Mouse (Mus musculus): ENCODE results near the gene Spata21.
A peak's percentile ranks its signal among the peaks of the same experiment; 100 is the strongest.
"Not testable (repeated sequence)": the region's sequence is repeated elsewhere in the genome, so short reads cannot be mapped to it uniquely, and the experiment has no call there.

Spata21 gene

DNA sequence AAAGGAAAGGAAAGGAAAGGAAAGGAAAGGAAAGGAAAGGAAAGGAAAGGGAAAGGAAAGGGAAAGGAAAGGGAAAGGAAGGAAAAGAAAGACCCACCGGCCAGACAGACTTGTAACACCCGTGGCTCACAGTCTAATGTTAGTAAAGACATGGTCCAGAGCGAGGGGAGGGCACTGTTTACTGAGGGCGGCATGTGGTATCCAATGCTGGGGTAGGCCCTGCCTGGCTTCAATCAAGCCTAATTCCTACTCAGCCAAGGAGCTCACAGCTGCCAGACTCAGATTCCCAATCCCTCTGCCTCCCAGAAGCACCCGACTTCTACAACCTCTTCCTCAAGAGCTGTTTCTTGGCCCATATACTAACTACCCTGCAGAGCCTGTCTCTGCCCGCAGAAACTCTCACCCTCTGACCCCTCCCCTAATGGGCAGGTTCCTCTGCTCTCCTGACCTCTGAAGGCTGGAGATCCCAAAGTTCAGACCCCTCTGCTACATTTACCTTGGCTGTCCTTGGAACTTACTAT, 41.1 kb downstream of the Spata21 start:
- no peak for DNase-seq (ENCODE audit: low read depth, low spot score)

DNA sequence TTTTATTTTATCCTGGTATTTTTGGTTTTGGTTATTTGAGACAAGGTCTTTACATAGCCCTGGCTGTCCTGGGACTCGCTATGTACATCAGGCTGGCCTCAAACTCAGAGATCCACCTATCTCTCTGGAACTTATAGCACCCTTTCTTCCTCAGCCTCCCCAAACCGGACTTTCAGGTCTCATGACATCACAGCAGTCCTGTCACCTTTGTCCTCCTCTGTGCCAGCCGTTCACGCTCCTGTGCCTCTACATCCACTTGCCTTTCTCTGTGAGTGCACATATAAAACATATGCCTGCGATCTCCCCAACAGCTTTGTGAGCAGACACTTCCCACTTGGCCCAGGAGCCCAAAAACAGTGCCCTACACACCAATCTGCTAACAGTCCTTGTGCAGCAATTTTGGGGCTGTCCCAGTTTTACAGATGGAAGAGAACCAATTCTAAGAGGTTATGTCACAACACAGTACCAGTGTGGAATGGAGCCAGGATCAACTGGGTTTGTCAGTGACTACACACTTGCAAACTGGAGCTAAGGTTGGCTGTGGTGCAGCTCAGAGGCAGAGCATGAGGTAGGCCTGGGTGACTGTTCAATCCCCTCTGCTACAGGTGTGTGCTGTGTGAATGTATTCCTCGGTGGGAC, 42.7 kb downstream of the Spata21 start:
- DNase-seq (ENCODE audit: low read depth, low spot score): no peak

DNA sequence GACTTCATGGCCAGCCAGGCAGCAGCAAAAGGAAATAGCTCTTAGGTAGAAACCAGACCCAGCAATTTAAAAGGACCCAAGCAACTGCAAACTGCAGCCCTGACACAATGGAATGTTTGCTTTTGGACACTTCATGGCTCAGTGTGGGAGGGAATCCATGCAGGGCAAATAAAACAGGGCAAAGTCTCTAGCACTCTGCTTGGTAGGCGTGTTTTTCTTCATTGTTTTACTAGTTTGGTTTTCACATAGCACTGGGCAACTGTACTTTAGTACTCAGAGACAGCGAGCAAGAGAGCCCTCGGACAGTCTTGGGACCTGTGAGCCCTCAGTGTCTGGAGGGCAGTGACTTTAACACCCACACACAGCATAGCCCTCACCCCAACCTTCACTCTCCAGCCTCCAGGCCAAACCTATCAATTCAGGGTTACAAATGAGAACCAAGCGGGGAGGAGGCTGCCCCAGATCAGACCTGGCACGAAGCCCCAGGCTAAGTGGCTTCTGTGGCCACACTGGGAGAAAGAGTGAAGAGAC, 43.5 kb downstream of the Spata21 start:
- no peak for DNase-seq (ENCODE audit: low read depth, low spot score)

DNA sequence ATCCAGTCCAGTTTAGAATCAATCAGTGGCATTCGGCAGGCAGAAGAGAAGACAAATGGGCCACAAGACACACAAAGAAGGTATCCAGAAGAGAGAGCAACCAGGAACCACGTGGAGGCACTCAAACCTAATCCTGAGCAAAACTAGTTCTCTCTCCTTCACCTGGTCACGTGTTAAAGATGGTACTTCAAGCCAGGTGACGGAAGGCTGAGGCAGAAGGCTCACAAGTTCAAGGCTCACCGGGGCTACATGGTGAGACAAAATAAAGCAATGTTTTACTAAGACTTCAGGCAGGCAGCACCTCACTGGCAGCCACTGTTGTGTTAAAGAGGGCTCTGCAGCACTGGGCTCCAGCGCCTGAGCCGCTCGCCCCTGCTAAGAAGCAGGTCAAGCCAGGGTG, 44.1 kb downstream of the Spata21 start:
- no peak for DNase-seq (ENCODE audit: low read depth, low spot score)

DNA sequence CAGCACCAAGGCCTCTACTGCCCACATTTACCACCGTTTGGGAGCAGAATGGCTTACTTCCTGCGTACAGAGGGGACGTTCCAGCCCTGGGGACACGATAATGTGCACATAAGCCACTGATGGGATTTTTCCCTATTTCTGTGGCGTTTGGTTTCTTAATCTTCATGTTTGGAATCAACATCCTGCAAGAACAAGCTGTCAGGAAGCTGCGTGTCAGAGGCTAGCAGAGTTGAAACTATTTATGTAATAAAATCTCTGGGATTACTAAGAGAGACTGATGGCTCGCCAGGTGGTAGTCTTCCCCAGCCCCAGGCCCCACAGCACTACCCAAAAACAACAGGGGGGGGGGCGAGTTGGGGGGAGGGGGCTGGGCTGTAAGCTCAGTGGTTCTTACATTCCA, 45.1 kb downstream of the Spata21 start:
- no peak for DNase-seq (ENCODE audit: low read depth, low spot score)

DNA sequence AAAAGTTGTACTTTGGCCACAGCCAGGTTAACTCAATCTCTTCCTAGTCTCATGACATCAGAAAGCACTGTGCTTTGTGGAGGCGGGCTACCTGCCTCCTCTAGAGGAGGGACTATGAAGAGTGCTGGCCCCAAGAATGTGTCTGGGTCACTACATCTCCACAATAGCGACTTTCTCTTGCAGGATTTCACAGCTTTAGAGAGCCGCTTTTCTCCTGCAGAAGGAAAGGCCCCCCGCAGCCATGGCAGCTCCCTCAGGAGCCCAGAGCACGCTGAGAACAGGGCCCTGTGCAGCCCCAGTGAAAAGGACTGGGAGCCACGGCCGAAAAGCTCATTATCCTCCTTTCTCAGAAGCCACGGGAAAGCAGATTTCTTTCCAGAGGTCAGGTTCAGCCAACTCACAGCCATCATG, 45.9 kb downstream of the Spata21 start:
- no peak for DNase-seq (ENCODE audit: low read depth, low spot score)

DNA sequence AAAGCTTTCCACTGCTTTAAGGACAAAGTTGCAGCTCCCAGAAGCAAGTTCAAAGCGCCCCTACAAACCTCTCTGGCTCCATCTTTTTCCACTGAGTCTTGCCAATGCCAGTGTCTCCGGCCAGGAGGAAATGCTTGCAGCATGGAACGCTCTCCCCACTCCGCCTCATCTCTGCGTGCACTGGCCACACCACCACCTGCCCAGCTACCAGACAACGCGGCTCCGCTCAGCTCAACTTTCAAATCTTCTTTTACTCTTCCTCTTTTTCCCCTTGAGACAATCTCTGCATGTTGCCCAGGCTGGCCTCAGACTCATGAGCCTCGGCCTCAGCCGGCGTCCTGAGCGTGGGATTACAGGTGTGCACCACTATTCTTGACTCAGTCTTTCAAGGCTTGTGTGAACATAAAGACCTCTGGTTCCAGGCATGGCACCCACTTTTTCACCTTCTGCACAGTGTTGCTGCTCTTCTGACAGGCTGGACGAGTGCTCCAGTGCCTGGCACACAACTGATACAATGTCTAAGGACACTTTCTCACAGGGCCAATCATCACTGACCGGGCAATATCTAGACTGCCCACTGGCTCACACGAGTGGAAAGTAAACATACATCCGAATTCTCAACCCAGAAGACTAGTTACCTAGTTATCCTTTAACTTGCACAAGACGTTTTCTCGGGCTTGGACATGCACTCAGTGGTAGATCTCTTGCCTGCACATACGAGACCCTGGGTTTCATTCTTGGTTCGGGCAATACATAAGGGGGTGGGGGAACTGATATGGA, 46.8 kb downstream of the Spata21 start:
- DNase-seq (ENCODE audit: low read depth, low spot score): peak; percentile 73

DNA sequence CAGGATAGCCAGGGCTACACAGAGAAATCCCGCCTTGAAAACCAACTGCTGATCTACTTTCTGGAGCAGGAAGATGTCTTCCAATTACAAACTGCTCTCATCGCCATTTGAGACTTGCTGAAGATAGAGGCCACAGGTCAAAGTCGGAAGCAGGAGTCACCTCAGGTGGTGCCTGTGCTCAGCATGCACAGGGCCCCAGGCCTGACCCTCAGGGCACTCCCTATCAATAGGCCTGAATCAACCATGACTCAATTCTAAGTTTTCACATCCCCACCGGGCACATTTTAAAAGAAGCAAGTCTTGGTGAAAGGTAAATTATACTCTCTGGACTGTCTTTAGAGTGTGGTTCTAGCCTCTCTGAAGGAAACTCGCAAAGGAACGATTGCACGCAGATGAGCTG, 48.0 kb downstream of the Spata21 start:
- DNase-seq (ENCODE audit: low read depth, low spot score): no peak

DNA sequence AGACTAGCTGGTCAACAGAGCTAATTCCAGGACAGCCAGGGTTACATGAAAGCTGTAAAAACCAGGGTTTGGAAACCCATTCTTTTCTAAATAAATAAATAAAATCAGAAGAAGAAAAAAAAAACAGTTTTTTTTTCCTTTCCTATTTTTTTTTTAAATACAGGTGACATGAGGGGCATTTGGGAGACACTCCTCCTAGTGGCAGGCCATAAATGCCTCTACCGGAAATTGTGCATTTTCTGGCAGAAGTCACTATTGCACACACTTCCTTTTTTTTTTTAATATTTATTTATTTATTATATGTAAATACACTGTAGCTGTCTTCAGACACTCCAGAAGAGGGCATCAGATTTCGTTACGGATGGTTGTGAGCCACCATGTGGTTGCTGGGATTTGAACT, 49.6 kb downstream of the Spata21 start:
- DNase-seq (ENCODE audit: low read depth, low spot score): not testable (repeated sequence)

DNA sequence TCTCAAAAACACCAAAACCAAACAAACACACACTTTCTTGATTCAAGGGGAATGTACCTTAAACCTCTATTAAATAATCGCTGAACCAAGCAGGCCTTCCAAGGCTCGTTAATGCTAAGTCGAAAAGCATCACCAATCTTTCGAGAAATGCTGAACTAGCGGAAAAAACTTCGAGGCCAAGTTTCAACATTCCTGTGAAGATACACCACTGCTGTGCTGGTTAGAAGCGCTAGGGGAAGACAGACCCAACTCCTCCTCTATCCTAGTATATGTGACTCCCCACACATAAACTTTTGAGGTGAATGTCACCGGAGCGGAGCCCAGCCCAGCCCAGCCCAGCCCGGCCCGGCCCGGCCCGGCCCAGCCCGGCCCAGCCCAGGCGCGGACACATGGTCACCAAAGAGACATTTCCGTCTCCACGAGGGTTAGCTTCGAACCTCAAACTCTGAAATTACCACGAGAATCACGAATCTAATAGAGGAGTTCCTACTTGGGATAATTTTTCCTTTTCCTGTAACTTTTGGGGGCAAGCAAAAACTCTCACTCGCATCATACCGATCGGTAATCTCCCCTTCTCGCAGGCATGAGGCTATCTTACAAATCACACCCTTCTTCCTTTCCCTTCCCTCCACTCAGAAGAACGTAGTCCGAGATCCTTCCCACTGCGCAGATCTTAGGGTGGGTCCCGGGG, 50.4 kb downstream of the Spata21 start:
- DNase-seq (ENCODE audit: low read depth, low spot score): no peak

DNA sequence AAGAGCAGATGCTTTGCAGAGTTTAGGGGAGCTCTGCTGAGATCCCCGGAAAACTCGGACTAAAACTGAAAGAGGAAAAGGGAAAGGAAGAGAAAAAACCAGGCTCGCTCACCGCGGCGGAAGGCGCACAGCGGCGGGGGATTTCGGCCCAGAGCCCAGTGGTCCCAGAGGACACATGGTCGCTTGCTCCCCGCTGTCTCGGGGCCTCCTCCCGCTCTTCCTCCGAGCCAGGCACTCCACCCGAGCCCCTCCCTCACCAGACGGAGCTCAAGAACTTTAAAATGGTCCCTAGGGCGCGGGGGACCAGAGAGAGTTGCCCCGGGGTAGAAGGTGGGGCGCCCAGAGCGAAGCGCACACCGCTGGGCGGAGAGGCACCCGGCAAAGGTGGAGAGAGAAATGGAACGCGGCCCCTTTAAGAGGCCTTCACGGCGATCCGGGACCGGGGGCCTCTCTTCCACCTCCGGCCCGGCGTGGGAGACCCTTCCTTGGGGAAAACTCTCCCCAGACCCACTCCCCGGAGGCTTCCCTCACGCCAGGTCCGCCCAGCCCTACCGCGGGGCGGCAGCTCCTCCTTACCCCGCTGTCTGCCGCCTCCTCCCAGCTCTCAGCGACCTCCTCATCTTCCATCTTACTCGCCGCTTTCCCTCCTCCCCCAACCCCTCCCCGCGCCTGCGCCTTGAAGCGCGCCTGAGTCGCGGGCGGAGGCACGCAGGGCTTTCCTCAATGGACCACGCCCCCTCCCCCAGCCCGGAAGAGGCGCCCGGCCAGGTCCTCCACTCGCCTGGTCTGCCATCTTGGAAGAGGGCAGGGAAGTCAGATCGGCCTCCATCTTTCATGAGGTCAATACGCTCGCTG, 51.2 kb downstream of the Spata21 start, which contains the start of gene Szrd1:
TSS of gene Szrd1 (minus strand) at position 660 of the 855 bp plus-strand sequence.
- peak; percentile 97 for DNase-seq (ENCODE audit: low read depth, low spot score)

DNA sequence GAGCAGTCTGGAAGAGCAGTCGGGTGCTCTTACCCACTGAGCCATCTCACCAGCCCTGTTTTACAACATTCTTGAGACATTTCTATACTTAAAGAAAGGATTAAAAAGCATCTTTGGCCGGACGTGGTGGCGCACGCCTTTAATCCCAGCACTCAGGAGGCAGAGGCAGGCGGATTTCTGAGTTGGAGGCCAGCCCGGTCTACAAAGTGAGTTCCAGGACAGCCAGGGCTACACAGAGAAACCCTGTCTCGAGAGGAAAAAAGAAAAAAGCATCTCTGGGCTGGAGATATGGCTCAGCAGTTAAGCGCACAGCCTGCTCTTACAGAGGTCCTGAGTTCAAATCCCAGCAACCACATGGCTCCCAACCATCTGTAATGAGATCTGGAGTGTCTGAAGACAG, 52.2 kb downstream of the Spata21 start:
- DNase-seq (ENCODE audit: low read depth, low spot score): not testable (repeated sequence)

DNA sequence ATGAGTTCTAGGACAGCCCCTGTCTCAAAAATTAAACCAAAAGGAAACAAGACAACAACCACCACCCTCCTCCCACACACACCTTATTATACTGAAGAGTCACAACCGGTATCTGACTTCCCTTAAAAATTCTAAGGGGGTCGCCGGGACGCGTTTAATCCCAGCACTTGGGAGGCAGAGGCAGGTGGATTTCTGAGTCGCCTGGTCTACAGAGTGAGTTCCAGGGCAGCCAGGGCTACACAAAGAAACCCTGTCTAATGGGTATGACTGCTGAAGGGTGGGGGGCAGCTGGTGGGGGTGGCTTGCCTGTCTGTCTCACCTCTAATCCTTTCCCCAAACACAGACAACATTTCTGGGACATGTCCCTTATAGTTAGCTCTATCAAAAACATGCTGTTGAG, 52.8 kb downstream of the Spata21 start:
- DNase-seq (ENCODE audit: low read depth, low spot score): no peak

DNA sequence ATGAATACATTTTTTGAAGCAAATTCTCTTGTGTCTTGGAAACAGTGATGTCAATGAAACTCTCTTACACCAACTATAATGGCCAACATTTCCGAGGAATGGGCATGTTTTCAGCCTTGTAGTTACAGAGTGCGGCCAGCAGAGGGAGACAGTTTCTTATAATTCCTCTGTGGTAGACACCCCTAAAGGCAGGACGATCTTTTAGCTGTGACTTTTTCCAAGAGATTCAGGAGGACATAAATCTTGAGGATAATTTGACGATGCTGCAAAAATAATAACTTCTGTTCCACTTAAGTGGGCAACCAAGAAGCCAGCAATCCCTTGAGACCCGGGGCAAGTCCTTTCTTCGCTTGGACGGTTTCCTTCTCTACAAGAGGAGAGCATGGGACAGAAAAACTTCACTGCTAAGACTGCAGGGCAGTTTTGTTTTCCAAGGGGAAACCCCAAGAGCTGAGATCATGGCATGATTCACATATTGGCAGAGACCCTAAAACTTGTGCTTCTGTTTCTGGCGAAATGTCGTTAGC, 54.2 kb downstream of the Spata21 start:
- peak; percentile 77 for DNase-seq (ENCODE audit: low read depth, low spot score)

DNA sequence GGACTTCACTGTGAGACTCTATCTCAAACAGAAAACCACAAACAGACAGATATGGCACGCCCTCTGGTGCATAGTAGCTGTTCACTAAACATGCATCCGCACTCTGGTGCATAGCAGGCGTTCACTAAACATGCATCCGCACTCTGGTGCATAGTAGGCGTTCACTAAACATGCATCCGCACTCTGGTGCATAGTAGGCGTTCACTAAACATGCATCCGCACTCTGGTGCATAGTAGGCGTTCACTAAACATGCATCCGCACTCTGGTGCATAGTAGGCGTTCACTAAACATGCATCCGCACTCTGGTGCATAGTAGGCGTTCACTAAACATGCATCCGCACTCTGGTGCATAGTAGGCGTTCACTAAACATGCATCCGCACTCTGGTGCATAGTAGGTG, 57.0 kb downstream of the Spata21 start:
- DNase-seq (ENCODE audit: low read depth, low spot score): not testable (repeated sequence)

DNA sequence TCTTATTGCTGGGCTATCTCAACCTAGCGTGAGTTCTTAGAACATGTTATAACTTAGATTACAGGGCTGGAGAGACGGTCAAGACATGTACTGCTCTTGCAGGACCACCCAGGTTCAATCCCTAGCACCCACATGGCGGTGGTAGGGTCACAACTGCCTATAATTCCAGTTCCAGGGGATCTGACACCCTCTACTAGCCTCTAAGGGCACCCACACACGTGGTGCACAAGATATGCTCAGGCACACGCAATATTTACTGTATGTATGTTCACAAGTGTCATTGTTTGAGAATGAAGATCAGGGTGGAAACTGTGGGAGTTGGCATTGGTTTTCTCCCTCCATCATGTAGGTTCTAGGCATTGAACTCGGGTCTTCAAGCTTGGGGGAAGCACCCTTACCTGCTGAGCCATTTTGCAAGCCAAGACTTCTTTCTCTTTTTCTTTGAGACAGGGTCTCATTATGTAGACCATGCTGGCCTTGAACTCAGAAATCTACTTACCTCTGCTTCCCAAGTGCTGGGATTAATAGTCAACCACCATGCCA, 58.4 kb downstream of the Spata21 start:
- no peak for DNase-seq (ENCODE audit: low read depth, low spot score)

DNA sequence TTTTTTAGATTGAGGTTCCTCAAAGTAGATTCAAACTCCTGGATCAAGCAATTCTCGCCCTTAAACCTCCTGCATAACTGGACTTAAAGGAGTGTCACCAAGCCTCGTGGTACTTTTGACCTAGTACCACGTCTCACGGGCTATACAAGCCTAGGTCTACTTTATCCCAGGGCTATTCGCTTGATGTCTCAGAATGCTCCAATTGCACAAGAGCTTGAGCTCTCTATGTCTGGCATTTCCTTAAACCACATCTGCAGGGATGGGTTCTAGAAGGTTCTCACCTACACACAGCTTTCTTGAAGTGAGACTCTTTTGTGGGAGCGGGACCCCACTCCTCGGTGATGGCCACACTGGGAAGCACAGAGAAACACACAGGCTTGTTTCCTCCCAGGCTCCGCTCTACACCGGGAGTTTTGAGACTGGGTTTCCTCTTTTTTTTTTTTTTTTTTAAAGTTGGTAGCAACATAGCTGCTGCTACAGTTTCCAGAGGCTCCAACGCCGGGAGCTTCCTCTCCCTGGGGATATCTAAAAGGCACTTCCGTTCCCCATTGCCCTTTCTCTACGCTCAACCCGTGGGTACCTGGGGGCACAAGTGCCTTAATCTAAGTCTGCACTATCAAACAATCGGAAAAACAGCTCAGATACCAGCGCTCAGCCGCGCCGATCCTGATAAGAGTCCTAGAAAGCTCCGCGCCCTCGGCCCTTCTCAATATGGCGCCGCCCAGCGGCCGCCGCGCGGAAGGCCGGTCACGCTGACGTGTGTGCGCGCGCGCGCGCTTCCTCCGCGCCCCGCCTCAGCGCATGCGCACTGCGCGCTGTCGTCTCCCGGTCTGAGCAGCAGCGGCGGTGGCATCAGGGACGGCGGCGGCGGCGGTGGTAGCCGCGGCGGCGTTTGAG, 59.2 kb downstream of the Spata21 start, which contains the start of gene Fbxo42:
TSS of gene Fbxo42 (plus strand) at position 802 of the 897 bp plus-strand sequence.
- DNase-seq (ENCODE audit: low read depth, low spot score): peak; percentile 94

DNA sequence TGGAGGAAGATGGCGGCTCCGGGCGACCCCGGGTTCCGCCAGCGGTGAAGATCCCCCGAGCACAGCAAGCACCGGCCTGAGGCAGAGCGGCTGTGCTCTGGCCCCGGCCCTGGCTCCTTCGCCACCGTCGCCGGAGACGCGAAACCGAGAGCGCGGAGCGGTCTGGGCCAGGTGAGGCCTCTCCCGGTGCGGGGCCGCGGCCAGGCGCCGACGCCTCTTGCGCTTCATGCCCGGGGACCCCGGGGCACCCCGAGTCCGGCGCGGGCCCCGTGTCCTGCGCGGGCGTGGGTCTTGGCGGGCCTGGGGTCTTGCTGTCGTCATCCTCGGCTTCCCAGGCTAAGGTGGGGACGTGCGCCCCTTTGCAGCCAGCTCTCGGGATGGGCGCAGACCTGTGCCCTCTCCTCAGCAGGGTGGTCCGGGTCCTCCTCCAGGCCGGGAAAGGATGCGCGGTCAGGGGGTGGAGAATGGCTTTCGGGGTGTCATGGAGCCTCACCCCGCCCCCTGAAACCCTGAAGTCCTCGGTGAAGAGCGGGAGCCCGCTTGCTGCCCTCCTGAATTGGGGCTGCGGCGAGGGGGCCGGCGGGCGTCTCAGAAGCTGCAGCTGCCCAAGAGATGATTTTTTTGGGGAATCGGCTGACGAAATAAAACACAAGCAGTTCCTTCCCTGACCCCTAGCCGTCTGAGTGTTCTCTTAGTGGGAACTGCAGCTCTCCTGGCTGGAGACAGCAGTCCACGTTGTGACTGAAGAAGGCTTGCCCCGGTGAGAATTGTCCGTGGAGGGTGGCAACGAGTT, 60.1 kb downstream of the Spata21 start:
- DNase-seq (ENCODE audit: low read depth, low spot score): no peak

DNA sequence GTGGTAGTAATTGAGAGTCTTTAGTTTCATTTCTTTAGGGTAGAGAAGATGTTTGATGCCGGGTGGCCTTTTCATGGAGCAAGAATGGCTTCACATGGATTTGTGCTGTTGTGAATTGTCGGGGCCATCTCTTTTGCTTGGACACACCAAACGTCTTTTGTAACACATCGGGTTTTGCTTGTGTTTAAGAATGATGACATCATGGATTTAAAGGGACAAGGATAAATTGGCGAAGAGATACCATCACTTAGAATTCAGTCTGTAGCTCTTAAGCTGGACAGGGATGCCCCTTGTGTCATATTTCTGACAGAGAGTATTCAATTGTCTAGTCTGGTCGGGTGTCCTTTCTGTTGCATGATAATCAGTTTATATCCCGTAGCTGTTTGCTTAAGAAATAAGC, 61.0 kb downstream of the Spata21 start:
- no peak for DNase-seq (ENCODE audit: low read depth, low spot score)

All from skeletal muscle tissue, adult 2 months (tissue).